Mouse (Mus musculus): ENCODE results near the gene Zfp597. TPM values are rescaled to one million over a fixed set of nuclear protein-coding genes. Genes with fewer than 3 reads are reported as not detected.
"Not testable (repeated sequence)": the region's sequence is repeated elsewhere in the genome, so short reads cannot be mapped to it uniquely, and the experiment has no call there.

Gene Zfp597
- total RNA-seq, 2 experiments from 2014 or later = 20.6 to 22.9 TPM

GRCm38 (mm10) chr16:3859254-3859653 is 25.1 kb downstream of the Zfp597 start:
- DNase-seq (ENCODE audit: low spot score in 2 of 2) = no peak

DNA sequence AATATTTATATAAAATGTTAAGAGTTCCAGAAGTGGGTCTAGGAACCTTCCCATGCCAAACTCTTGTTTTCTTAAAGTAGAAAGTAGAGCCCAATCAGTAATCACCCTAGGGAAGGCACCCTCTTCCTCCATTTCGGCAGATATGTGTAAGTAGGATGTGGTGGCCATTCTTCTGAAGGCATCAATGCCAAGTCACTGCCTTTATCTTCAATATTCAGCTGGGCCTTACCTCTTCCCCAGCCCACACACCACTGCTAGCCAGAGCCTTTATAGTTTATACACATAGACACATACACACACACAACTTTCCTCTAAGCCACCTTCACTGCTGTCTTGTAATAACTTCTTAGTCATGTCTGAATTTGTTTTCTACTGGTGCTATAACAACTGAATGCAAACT is 28.6 kb downstream of the Zfp597 start:
- no peak for DNase-seq (ENCODE audit: low spot score in 2 of 2)

- DNase-seq (ENCODE audit: low spot score in 2 of 2) = no peak
Observed at GRCm38 (mm10) chr16:3854437-3855182, 29.8 kb downstream of the Zfp597 start.

DNA sequence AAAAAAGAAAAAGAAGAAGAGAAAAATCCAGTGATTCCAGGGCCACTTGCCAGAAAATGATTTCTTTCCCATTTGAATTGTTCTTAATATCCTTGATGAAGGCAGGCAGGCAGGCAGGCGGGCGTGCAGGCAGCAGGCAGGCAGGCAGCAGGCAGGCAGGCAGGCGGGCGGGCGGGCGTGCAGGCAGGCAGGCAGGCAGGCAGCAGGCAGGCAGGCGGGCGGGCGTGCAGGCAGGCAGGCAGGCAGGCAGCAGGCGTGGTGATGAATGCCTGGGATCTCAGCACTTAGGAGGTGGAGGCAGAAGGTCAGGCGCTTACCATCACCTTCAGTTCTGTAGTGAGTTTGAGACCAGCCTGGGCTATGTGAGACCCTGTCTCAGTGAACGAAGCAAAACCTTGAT is 31.8 kb downstream of the Zfp597 start:
- DNase-seq (ENCODE audit: low spot score in 2 of 2) = peak; percentile 12 to 41

GRCm38 (mm10) chr16:3851301-3851700 is 33.1 kb downstream of the Zfp597 start:
- DNase-seq (ENCODE audit: low spot score in 2 of 2) = not testable (repeated sequence)

GRCm38 (mm10) chr16:3848416-3848815 is 35.9 kb downstream of the Zfp597 start:
- no peak for DNase-seq (ENCODE audit: low spot score in 2 of 2)

DNA sequence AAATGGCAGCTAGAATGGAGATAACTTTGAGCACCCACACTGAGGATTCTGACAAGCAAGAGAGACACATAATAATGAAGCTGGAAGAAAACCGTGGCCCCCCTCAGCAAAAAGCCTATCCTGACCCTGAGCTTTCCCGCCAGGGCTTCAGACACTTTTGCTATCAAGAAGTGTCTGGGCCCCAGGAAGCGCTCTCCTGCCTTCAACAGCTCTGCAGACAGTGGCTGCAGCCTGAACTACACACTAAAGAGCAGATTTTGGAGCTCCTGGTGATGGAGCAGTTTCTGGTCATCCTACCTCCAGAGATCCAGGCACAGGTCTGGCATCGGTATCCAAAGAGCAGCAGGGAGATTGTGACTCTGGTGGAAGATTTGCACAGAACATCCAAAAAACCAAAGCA is 36.5 kb downstream of the Zfp597 start:
- no peak for DNase-seq (ENCODE audit: low spot score in 2 of 2)

GRCm38 (mm10) chr16:3846711-3847518 is 37.4 kb downstream of the Zfp597 start, which contains the start of gene Zfp174:
Gene Zfp174, plus strand, starts transcription at chr16:3847268.
- DNase-seq (ENCODE audit: low spot score in 2 of 2) = peak; percentile 95 to 98

- no peak for DNase-seq (ENCODE audit: low spot score in 2 of 2)
Observed at GRCm38 (mm10) chr16:3843796-3844195, 40.6 kb downstream of the Zfp597 start.

DNA sequence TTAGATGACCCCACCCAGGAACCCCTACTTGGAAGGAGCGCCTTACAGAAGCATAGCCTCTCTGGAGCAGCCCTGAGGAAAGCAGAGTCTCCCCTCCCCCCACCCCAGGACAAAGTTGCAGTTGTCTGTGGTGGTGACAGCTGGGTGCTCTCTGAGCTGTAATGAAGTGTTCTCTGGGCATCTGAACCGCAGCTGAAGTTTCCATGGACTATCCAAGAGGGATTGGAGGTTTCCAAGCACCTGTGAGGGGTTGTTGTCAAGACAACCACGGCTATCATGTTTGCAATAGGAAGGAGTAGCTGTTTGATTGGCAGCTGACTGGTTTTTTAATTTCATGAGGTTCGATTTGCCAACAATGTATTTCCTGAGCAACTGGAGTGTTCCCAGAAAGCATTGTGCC is 41.4 kb downstream of the Zfp597 start:
- no peak for DNase-seq (ENCODE audit: low spot score in 2 of 2)

DNA sequence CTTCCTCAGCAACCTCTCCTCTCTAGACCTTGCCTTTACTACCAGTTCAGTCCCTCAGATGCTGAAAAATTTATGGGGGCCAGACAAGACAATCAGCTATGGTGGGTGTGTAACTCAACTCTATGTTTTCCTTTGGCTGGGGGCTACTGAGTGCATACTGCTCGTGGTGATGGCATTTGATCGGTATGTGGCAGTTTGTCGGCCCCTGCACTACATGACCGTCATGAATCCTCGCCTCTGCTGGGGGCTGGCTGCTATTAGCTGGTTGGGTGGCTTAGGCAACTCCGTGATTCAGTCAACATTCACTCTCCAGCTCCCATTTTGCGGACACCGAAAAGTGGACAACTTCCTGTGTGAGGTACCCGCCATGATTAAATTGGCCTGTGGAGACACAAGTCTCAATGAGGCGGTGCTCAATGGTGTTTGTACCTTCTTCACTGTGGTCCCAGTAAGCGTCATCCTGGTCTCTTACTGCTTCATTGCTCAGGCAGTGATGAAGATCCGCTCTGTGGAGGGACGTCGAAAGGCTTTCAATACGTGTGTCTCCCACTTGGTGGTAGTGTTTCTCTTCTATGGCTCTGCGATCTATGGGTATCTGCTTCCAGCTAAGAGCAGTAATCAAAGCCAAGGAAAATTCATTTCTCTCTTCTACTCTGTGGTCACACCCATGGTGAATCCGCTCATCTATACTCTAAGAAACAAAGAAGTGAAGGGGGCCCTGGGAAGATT is 45.0 kb downstream of the Zfp597 start:
- DNase-seq (ENCODE audit: low spot score in 2 of 2) = peak; percentile 22 to 51

DNA sequence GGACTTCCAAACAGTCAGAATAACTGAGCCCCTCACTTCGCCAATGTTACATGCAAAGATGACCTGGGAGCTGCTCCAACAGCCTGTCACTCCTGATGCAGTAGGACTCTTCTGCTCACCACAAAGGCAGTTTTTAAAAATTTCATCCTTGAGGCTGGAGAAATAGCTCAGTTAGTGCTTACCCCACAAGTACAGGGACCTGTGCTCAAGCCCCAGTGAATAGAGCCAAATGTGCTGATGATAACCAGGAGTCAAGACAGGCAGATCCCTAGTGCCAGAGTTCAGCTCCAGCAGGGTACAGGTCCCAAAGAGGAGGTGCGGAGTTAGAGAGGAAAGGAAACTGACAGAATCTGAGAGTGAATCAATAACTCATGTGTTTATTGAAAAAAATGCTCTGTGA is 48.9 kb downstream of the Zfp597 start:
- no peak for DNase-seq (ENCODE audit: low spot score in 2 of 2)

DNA sequence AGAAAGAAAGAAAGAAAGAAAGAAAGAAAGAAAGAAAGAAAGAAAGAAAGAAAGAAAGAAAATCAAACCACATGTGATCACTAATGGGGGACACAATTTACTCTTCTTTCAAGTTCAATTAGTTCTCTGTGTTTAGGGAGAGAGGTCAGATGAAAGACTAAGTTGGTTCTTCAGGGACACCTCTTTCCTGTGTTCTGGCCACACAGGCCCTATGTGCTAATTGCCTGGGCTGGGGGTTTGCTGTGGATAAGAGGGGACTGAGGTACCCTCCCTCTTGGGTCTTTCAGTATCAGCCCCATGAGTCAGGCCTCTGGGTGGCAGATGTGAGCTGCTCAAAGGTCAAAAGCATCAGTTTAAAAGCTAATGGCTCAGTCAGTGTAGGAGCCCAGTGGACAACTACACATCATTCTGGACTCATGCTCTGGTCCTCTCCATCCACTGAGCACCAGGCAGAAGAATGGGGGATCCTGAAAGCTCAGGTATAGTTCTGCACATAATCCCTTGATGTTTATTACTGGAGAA is 53.7 kb downstream of the Zfp597 start, which contains the start of gene Olfr15:
TSS of gene Olfr15 (plus strand) at position 291 of the 522 bp plus-strand sequence.
- DNase-seq (ENCODE audit: low spot score in 2 of 2) = no peak

DNA sequence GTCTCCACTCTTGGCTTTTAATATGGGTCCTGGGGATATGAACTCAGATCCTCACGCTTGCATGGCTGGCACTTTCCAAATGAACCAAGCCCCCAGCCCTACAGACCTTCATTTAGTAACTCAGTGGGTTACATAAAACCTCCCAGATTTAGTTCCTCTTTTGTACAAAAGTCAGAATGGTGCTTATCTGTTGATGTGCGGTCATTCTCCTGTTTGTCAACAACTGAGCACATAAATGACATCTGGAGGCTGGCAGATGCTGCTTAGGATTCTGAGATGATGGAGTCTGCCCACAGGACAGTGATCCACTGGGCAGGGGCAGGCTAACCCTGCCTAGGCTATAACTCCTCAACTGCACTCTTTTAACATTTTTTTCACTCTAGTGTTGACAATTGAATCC is 54.6 kb downstream of the Zfp597 start:
- no peak for DNase-seq (ENCODE audit: low spot score in 2 of 2)

DNA sequence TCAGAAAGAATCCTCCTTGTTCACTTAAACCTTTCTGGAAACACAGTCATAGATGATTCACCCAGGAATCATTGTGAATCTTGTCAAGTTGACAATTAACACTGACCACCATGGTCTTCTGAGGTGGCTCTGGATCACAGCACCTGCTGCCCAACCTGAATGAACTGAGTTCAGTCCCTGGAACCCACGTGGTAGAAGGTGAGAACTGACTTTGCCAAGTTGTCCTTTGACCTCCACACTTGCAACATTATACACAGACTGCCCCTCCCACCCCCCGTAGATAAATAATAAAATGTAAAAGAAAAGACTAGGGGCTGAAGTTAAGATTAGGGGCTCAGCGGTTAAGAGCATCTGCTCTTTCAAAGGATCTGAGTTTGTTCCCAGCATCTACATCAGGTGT is 56.3 kb downstream of the Zfp597 start:
- DNase-seq (ENCODE audit: low spot score in 2 of 2) = no peak

- DNase-seq (ENCODE audit: low spot score in 2 of 2) = no peak
Observed at GRCm38 (mm10) chr16:3820202-3820601, 64.2 kb downstream of the Zfp597 start.

DNA sequence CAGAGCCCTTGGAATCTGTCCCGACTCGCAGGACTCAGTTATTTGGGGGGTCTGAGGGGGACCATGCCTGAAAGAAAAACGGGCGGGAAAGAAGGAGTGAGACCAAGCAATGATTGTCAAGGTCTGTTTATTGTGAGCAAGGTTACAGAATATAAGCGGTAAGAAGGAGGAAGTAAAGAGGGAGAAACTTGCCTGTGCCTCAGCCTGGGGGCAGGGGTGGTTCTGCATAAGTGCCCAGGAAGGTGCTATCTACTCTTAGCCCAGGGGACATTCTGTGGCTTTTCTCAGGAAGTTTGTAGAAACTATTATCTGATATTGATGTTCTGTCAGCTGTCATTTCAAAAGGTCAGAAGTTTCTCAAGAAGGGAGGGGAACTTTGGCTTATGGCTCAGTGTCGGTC is 69.7 kb downstream of the Zfp597 start:
- DNase-seq (ENCODE audit: low spot score in 2 of 2) = not testable (repeated sequence)
